In genomic region chr7:19307739-19308453, GRCm38 (mm10) we compare ENCODE assay signal across 8 mouse cellular contexts. TPM values are rescaled to one million over a fixed set of nuclear protein-coding genes. Genes with fewer than 3 reads are reported as not detected.
DNase-seq lines count a peak whose midpoint lies in the region; ATAC-seq and TF ChIP-seq lines count a peak whose summit lies in the region.

No protein-coding gene starts in this region.

- no peak for TF ChIP-seq POLR2A in olfactory bulb, adult 2 months (IDR thresholded peaks at IDR 0.05; ENCODE audit: insufficient read depth, low read depth, low read length)

- H3K4me2 ChIP-seq in forebrain, embryonic 13.5 days = peak overlapping the region; percentile 95

- no peaks in the 10 kb centered on the region for H3K9me3 ChIP-seq in forebrain, embryonic 13.5 days (replicated peaks)

- peak overlapping the region; percentile 81 for H3K27ac ChIP-seq in brown adipose tissue, adult 24 weeks (replicated peaks; ENCODE audit: low read depth, low read length)
- H3K27ac ChIP-seq in forebrain, embryonic 13.5 days = peak overlapping the region; percentile 77
- H3K27ac ChIP-seq in olfactory bulb, adult 2 months (ENCODE audit: insufficient read depth, low read depth, low read length) = peak overlapping the region; percentile 92

- peak; percentile 89 for DNase-seq in MN1 (ENCODE audit: low spot score)
- DNase-seq in heart, postnatal 25 days (ENCODE audit: low spot score) = peak; percentile 64
- DNase-seq in layer of hippocampus, adult 18-20 months (ENCODE audit: low spot score in 2 of 2) = peak; percentile 67 to 85
- DNase-seq in lung, adult 18-20 months = peak; percentile 83 to 89

- H3K9ac ChIP-seq in forebrain, embryonic 13.5 days = peak overlapping the region; percentile 52

- H3K27me3 ChIP-seq in forebrain, embryonic 13.5 days = peaks cover 54% of the 10 kb centered on the region

- no peak for TF ChIP-seq CTCF in olfactory bulb, adult 2 months (IDR thresholded peaks at IDR 0.05; ENCODE audit: insufficient read depth, low read depth, low read length)

- WGBS in forebrain, embryonic 13.5 days = 1% methylated on average over 17 of the region's 18 CpGs
- WGBS in olfactory bulb, adult 2 months = 2% methylated on average over 18 of the region's 18 CpGs

- no peaks in the 10 kb centered on the region for H3K36me3 ChIP-seq in forebrain, embryonic 13.5 days (ENCODE audit: poor library complexity, severe bottlenecking)

- ATAC-seq in forebrain, embryonic 13.5 days = peak; percentile 59
- ATAC-seq in monocyte, adult 5-6 weeks (replicated peaks; ENCODE audit: insufficient number of reproducible peaks, low FRiP score, low TSS enrichment, poor library complexity, severe bottlenecking) = no peak; the same call in 1 of the 2 replicates

- H3K4me1 ChIP-seq in brown adipose tissue, adult 24 weeks (ENCODE audit: control insufficient read depth, insufficient read depth, insufficient read length, low read length) = no peaks in the 10 kb centered on the region
- peaks cover 47% of the 10 kb centered on the region for H3K4me1 ChIP-seq in forebrain, embryonic 13.5 days
- H3K4me1 ChIP-seq in olfactory bulb, adult 2 months (ENCODE audit: control insufficient read depth, insufficient read depth, low read length) = peaks cover 37% of the 10 kb centered on the region

- H3K4me3 ChIP-seq in brown adipose tissue, adult 24 weeks (ENCODE audit: insufficient read depth, low read depth, low read length) = peak overlapping the region; percentile 74
- H3K4me3 ChIP-seq in forebrain, embryonic 13.5 days = peak overlapping the region; percentile 63
- H3K4me3 ChIP-seq in olfactory bulb, adult 2 months (ENCODE audit: insufficient read depth, low read depth, low read length) = peak overlapping the region; percentile 53

- intact Hi-C loops in heart, postnatal 25 days (cut with DNase I) = no loop called here

RNA-seq across cellular contexts. Expression of gene Fosb, which starts 2.0 kb away (rescaled TPM):
- polyA plus RNA-seq in brown adipose tissue, adult 24 weeks (2012; ENCODE audit: insufficient read depth, insufficient read length, missing spikeins) = 2.7 and 48.0 TPM in 2 replicates
- 0.06 TPM in 1 of 2 replicates, not detected in the other for polyA plus RNA-seq in forebrain, embryonic 13.5 days (2015; fragmentation: Nextera tagmentation; extraction: Ambion mirVana)
- total RNA-seq in heart, postnatal 25 days (2021) = under 1 TPM; 0.59 to 0.81 TPM
- total RNA-seq in layer of hippocampus, adult 18-20 months (2021) = 10 to 100 TPM; 20.4 to 26.6 TPM
- polyA plus RNA-seq in olfactory bulb, adult 2 months (2012; ENCODE audit: insufficient read depth, insufficient read length, low replicate concordance, missing spikeins) = not detected in 2 replicates
- total RNA-seq in monocyte, adult 5-6 weeks (2017) = 30.9 to 43.8 TPM (median 36.9 TPM) in 3 replicates

RNA-seq across cellular contexts. Expression of gene Rtn2, which starts 25.5 kb away (rescaled TPM):
- 14.9 and 16.6 TPM in 2 replicates for polyA plus RNA-seq in brown adipose tissue, adult 24 weeks (2012; ENCODE audit: insufficient read depth, insufficient read length, missing spikeins)
- 87.9 and 92.4 TPM in 2 replicates for polyA plus RNA-seq in forebrain, embryonic 13.5 days (2015; fragmentation: Nextera tagmentation; extraction: Ambion mirVana)
- 100 to 1,000 TPM; 124 to 136 TPM for total RNA-seq in heart, postnatal 25 days (2021)
- 10 to 100 TPM; 92.8 to 95.6 TPM for total RNA-seq in layer of hippocampus, adult 18-20 months (2021)
- polyA plus RNA-seq in olfactory bulb, adult 2 months (2012; ENCODE audit: insufficient read depth, insufficient read length, low replicate concordance, missing spikeins) = not detected in 2 replicates
- total RNA-seq in monocyte, adult 5-6 weeks (2017) = not detected in 3 replicates

RNA-seq across cellular contexts. Expression of gene Ppm1n, which starts 28.0 kb away (rescaled TPM):
- not detected in 2 replicates for polyA plus RNA-seq in brown adipose tissue, adult 24 weeks (2012; ENCODE audit: insufficient read depth, insufficient read length, missing spikeins)
- polyA plus RNA-seq in forebrain, embryonic 13.5 days (2015; fragmentation: Nextera tagmentation; extraction: Ambion mirVana) = 0.18 and 0.80 TPM in 2 replicates
- not detected for total RNA-seq in heart, postnatal 25 days (2021)
- not detected for total RNA-seq in layer of hippocampus, adult 18-20 months (2021)
- polyA plus RNA-seq in olfactory bulb, adult 2 months (2012; ENCODE audit: insufficient read depth, insufficient read length, low replicate concordance, missing spikeins) = not detected in 2 replicates
- 1.9 TPM in 1 of 3 replicates, not detected in the others for total RNA-seq in monocyte, adult 5-6 weeks (2017)

RNA-seq across cellular contexts. Expression of gene Vasp, which starts 36.3 kb away (rescaled TPM):
- 13.4 and 19.2 TPM in 2 replicates for polyA plus RNA-seq in brown adipose tissue, adult 24 weeks (2012; ENCODE audit: insufficient read depth, insufficient read length, missing spikeins)
- polyA plus RNA-seq in forebrain, embryonic 13.5 days (2015; fragmentation: Nextera tagmentation; extraction: Ambion mirVana) = 31.0 and 32.7 TPM in 2 replicates
- 10 to 100 TPM; 35.7 to 39.4 TPM for total RNA-seq in heart, postnatal 25 days (2021)
- 10 to 100 TPM; 14.2 to 17.0 TPM for total RNA-seq in layer of hippocampus, adult 18-20 months (2021)
- polyA plus RNA-seq in olfactory bulb, adult 2 months (2012; ENCODE audit: insufficient read depth, insufficient read length, low replicate concordance, missing spikeins) = not detected in 2 replicates
- 230 to 263 TPM (median 254 TPM) in 3 replicates for total RNA-seq in monocyte, adult 5-6 weeks (2017)

RNA-seq across cellular contexts. Expression of gene Ercc1, which starts 36.7 kb away (rescaled TPM):
- 32.6 and 38.4 TPM in 2 replicates for polyA plus RNA-seq in brown adipose tissue, adult 24 weeks (2012; ENCODE audit: insufficient read depth, insufficient read length, missing spikeins)
- 88.0 and 96.4 TPM in 2 replicates for polyA plus RNA-seq in forebrain, embryonic 13.5 days (2015; fragmentation: Nextera tagmentation; extraction: Ambion mirVana)
- total RNA-seq in heart, postnatal 25 days (2021) = 10 to 100 TPM; 40.7 to 45.1 TPM
- total RNA-seq in layer of hippocampus, adult 18-20 months (2021) = 10 to 100 TPM; 47.7 to 49.0 TPM
- polyA plus RNA-seq in olfactory bulb, adult 2 months (2012; ENCODE audit: insufficient read depth, insufficient read length, low replicate concordance, missing spikeins) = not detected in 2 replicates
- total RNA-seq in monocyte, adult 5-6 weeks (2017) = 15.0 to 19.8 TPM (median 18.0 TPM) in 3 replicates

Comparison
In these comparisons a context has a peak if more than half of its experiments do, and no peak if none do; other contexts are left out.
1. RNA of gene Fosb, which starts 2.0 kb away (total RNA-seq): 30.9 to 43.8 TPM in monocyte, adult 5-6 weeks and 20.4 to 26.6 TPM in layer of hippocampus, adult 18-20 months; 0.59 to 0.81 TPM in heart, postnatal 25 days; every median in the first group is over 10 times any median in the second.
2. RNA of gene Rtn2, which starts 25.5 kb away (total RNA-seq): 124 to 136 TPM in heart, postnatal 25 days and 92.8 to 95.6 TPM in layer of hippocampus, adult 18-20 months; not detected in monocyte, adult 5-6 weeks; every median in the first group is over 10 times any median in the second.
3. Peak in every context shown above with its lines, with median percentiles within 50 percentile points of each other: DNase-seq, H3K27ac ChIP-seq and H3K4me3 ChIP-seq.